Mouse (Mus musculus) stomach, postnatal 0 days (tissue): Measurements from ENCODE around the gene Cyp4x1. TPM values are rescaled to one million over a fixed set of nuclear protein-coding genes. Genes with fewer than 3 reads are reported as not detected.

Experiments
- ATAC-seq: fragments of 200-750 bp; cut with Nextera tagmentation; 2 replicates; pipeline ENCODE4 v1.8.0; 2017; ENCODE audit not compliant: low FRiP score, low TSS enrichment
- DNase-seq: peaks from one replicate; pipeline ENCODE4 v3.0.0-alpha.2; 2016; ENCODE audit warnings: low spot score
- H3K27ac ChIP-seq: fragments of 300-500 bp; sonication (generic); replicated peaks from 2 replicates; pipeline ENCODE4 v1.5.1; 2014; ENCODE audit warnings: mild to moderate bottlenecking, control low read depth
- H3K27me3 ChIP-seq: fragments of 300-500 bp; sonication (generic); 2 replicates; pipeline ENCODE4 v1.6.1; 2014; ENCODE audit warnings: low read length; ENCODE audit not compliant: control insufficient read depth, insufficient read depth
- H3K36me3 ChIP-seq: fragments of 300-500 bp; sonication (generic); 2 replicates; pipeline ENCODE4 v1.6.1; 2014; ENCODE audit warnings: low read length, mixed read lengths; ENCODE audit not compliant: control insufficient read depth, insufficient read depth
- H3K4me1 ChIP-seq: fragments of 300-500 bp; sonication (generic); replicated peaks from 2 replicates; pipeline ENCODE4 v1.6.1; 2014; ENCODE audit warnings: antibody characterized with exemption; ENCODE audit not compliant: control insufficient read depth, insufficient read depth
- H3K4me2 ChIP-seq: fragments of 300-500 bp; sonication (generic); replicated peaks from 2 replicates; pipeline ENCODE4 v1.6.1; 2014; ENCODE audit warnings: low read depth, mild to moderate bottlenecking, control low read depth, moderate library complexity
- H3K4me3 ChIP-seq: fragments of 300-500 bp; sonication (generic); 2 replicates; pipeline ENCODE4 v1.5.1; 2014; ENCODE audit warnings: low read depth, low read length, control low read depth
- H3K9ac ChIP-seq: fragments of 300-500 bp; sonication (generic); 2 replicates; pipeline ENCODE4 v1.6.1; 2014; ENCODE audit warnings: mild to moderate bottlenecking, low read length, control low read depth, mixed read lengths
- H3K9me3 ChIP-seq: fragments of 300-500 bp; sonication (generic); 2 replicates; pipeline ENCODE4 v1.6.1; 2016; ENCODE audit warnings: low read length; ENCODE audit not compliant: control insufficient read depth
- CTCF ChIP-seq: IDR thresholded peaks from 2 replicates; pipeline ENCODE4 v1.5.1; 2016; ENCODE audit warnings: antibody characterized with exemption, low read depth, mild to moderate bottlenecking, moderate library complexity
- EP300 ChIP-seq: optimal IDR thresholded peaks from 2 replicates; pipeline ENCODE3; 2016; ENCODE audit warnings: antibody characterized with exemption
- WGBS: fragments of 180-500 bp; shearing (Covaris S2); extraction: QIAGEN DNeasy Blood & Tissue Kit; methylation state at CpG from one replicate; pipeline ENCODE4 v1.1.7; 2014; 5-methylcytosine and 5-hydroxymethylcytosine counted together
- polyA plus RNA-seq: library from polyadenylated mRNA; unstranded; fragments of >200 nt; fragmentation: Nextera tagmentation; extraction: Ambion mirVana; gene quantifications from 2 replicates; pipeline ENCODE4 v1.2.1, GENCODE M21; 2015

Gene Cyp4x1
- polyA plus RNA-seq, 1 experiment from 2014 or later, result 0.28 TPM

DNA sequence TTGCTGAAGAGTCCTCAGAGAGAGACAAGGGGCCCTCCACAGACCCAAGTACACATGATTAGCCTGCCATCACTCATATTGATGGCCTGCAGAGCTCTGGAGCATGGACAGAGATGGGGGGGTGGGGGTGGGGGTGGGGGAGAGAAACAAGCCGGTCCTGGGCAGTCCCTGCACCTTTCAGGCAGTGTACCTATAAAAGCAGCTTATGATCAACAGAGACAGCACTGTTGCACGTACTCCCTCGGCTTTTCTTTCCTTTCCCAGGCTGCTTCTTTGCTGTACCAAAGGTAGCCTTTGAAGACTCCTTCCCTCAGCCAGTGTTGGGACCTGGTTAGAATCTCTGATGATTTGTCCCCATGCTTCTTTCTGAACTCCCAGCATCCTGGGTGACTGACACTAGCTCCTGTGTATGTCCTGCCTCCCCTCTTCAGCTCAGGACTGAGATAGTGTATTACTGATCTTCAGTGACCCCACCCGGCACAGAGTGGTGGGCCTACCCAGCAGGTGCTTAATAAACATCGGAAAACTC, 54.2 kb downstream of the Cyp4x1 start:
- no peaks in the 10 kb centered on the region for H3K36me3 ChIP-seq
- no peaks in the 10 kb centered on the region for H3K27me3 ChIP-seq
- no peak for ATAC-seq
- H3K4me3 ChIP-seq, result no peak overlapping the region
- WGBS, result 35% methylated on average over 5 of the region's 5 CpGs
- H3K4me1 ChIP-seq, result no peaks in the 10 kb centered on the region
- no peak for DNase-seq
- no peak for TF ChIP-seq EP300
- no peaks in the 10 kb centered on the region for H3K9me3 ChIP-seq
- H3K27ac ChIP-seq, result no peak overlapping the region
- H3K9ac ChIP-seq, result no peak overlapping the region
- H3K4me2 ChIP-seq, result no peak overlapping the region

DNA sequence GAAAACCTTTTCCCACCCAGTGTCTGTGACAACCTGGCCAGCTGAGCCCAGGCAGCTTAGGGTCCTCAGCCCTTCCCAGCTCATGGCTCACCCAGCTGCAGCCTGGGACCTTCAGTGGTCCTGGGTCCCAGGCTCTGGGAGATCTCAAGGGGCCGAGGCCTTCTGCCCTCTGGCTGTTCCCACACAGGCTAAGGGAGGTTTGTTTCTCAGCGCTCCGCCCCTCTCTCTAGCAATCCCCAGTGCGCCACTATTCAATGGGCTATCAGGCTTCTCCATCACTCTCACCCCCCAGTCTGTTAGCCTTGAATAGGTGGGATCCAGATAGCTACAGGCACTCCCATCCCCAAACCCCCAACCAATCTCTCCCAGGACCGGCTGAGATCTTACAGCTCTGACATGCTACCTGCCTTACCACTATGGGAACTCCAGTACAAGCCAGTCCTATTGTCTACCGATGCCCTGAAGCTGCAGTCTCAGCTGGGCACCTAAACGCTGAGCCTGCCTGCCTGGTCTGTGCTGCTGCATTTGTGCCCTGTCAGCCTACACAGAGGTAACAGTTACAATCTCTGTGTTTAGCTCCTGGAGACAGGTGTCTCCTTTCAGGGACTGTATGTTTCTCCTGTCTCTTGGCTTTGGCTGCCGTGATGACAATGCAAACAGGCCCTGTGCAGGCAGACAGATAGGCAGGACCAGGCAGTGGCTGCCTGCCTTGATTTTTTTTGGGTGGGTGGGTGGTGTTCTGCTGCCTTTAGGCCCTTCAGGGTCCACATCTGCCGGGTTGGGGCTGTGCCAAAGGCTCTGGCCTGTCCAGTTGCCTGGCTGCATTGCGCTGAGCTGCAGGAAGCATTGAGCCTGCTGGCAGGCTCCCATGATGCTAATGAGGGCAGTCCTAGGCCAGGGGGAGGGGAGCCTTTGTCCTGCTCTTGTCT, 54.9 kb downstream of the Cyp4x1 start:
- DNase-seq (no peak), ATAC-seq (peak; percentile 28; the same call in 1 of the 2 replicates)
- Histone ChIP-seq H3K4me2 (no peak overlapping the region), H3K4me3 (no peak overlapping the region), H3K27ac (no peak overlapping the region), H3K27me3 (no peaks in the 10 kb centered on the region), H3K4me1 (no peaks in the 10 kb centered on the region), H3K36me3 (no peaks in the 10 kb centered on the region), H3K9me3 (no peaks in the 10 kb centered on the region), H3K9ac (no peak overlapping the region)
- 35% methylated on average over 10 of the region's 10 CpGs for WGBS
- no peak for TF ChIP-seq EP300
- TF ChIP-seq CTCF, result no peak

DNA sequence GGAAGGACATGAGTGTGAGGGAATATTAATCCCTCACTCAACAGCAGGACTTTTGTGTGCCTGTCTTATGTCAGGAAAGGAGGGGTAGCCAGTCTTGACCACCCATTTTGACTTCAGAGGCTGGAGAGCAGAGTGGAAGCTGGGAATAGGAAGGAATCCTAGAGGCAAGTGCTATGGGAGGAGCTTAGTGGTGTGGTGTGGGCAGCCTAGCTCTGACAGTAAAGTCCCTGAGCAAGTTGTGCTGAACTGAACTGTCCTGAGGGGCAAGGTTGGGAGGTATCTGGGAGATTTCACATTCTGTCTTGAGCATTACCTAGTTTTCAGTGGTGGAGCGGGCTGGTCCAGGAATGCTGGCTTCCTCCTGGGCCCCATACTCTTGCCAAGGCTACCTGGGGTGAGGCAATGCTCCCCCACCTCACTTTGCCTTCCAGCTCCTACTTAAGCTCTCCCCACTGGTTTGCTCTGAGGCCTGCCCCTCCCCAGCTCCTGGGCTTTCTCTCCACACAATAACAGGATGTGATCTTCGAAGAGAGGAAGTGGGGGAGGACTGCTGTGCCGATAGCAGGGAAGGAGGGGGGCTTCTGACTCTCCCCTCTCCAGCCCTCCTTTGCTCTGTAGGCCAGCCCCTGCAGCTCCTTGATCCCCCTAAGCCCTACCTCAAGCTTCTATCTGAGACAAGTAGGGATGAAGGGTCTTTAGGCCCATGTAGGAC, 58.7 kb downstream of the Cyp4x1 start:
- 43% methylated on average over 3 of the region's 3 CpGs for WGBS
- Histone ChIP-seq H3K4me3 (no peak overlapping the region), H3K36me3 (no peaks in the 10 kb centered on the region), H3K9me3 (no peaks in the 10 kb centered on the region), H3K4me1 (no peaks in the 10 kb centered on the region), H3K9ac (no peak overlapping the region), H3K4me2 (no peak overlapping the region), H3K27ac (0 out of 2 replicates have a peak overlapping the region, but pooled peaks have one; percentile 24), H3K27me3 (no peaks in the 10 kb centered on the region)
- no peak for TF ChIP-seq EP300
- TF ChIP-seq CTCF, result no peak
- DNase-seq (no peak), ATAC-seq (no peak)

DNA sequence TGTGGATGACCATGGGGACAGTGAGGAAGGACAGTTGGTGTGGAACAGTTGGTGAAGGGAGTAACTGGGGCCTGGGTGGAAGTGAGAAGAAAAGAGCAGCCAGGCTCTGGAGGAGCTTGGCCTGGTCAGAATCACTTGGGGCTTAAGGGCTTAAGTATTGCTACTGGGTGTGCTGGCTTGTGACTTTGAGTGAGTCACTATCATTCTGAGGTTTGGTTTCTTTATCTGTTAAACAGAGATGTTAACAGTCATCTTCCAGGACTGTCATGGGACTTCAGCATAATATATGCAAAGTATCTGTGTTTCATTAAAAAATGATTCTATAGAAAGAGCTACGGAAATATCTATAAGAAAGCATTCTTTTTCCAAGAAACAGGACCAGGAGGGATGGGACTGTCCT, 59.3 kb downstream of the Cyp4x1 start:
- Histone ChIP-seq H3K27ac (no peak overlapping the region), H3K36me3 (no peaks in the 10 kb centered on the region), H3K9ac (no peak overlapping the region), H3K9me3 (no peaks in the 10 kb centered on the region), H3K27me3 (no peaks in the 10 kb centered on the region), H3K4me2 (no peak overlapping the region), H3K4me1 (no peaks in the 10 kb centered on the region), H3K4me3 (no peak overlapping the region)
- TF ChIP-seq EP300 (no peak), CTCF (no peak)
- ATAC-seq (no peak), DNase-seq (no peak)
- WGBS, result 90% methylated on average over 1 of the region's 1 CpGs

DNA sequence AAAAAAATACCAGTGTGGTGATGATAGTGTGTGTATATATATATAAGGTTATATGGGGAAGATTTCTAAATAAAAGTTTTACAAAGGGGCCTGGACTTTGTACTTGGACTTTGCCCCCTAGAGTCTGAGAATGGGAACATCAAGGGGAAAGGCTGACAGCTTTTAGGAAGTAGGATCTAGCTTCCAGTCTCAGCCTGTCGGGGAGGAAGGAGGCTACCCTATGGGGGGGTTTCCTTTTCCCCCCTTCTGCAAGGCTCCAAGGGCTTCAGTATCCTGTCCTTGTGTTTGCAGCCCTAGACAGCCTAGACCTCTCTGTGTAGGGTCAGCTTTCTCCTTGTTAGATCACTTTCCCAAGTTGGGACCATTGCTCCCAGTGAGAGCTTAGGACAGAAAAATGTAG, 62.4 kb downstream of the Cyp4x1 start:
- no peak overlapping the region for H3K4me2 ChIP-seq
- TF ChIP-seq CTCF (no peak), EP300 (no peak)
- H3K4me3 ChIP-seq, result no peak overlapping the region
- H3K9ac ChIP-seq, result no peak overlapping the region
- H3K27ac ChIP-seq, result no peak overlapping the region
- H3K4me1 ChIP-seq, result no peaks in the 10 kb centered on the region
- ATAC-seq (no peak), DNase-seq (no peak)
- WGBS, result 20% methylated on average over 1 of the region's 1 CpGs
- H3K9me3 ChIP-seq, result no peaks in the 10 kb centered on the region
- peaks cover under 1% of the 10 kb centered on the region; the same call in 1 of the 2 replicates for H3K27me3 ChIP-seq
- no peaks in the 10 kb centered on the region for H3K36me3 ChIP-seq
